Mouse (Mus musculus) midbrain, embryonic 12.5 days (tissue): ENCODE results near the gene Atp5mpl. TPM values are rescaled to one million over a fixed set of nuclear protein-coding genes. Genes with fewer than 3 reads are reported as not detected.

Experiments
- ATAC-seq: fragments of 200-750 bp; cut with Nextera tagmentation; 2 replicates; pipeline ENCODE4 v1.8.0; 2017; ENCODE audit warnings: low read depth, moderate TSS enrichment, moderate library complexity; ENCODE audit not compliant: low FRiP score
- H3K27ac ChIP-seq: fragments of 300-500 bp; sonication (generic); replicated peaks from 2 replicates; pipeline ENCODE4 v1.5.1; 2016; ENCODE audit warnings: mild to moderate bottlenecking
- H3K27me3 ChIP-seq: fragments of 300-500 bp; sonication (generic); 2 replicates; pipeline ENCODE4 v1.6.1; 2016; ENCODE audit warnings: mild to moderate bottlenecking
- H3K36me3 ChIP-seq: fragments of 300-500 bp; sonication (generic); 2 replicates; pipeline ENCODE4 v1.6.1; 2016
- H3K4me1 ChIP-seq: fragments of 300-500 bp; sonication (generic); 2 replicates; pipeline ENCODE4 v1.6.1; 2016
- H3K4me2 ChIP-seq: fragments of 300-500 bp; sonication (generic); replicated peaks from 2 replicates; pipeline ENCODE4 v1.6.1; 2016; ENCODE audit warnings: mild to moderate bottlenecking, moderate library complexity
- H3K4me3 ChIP-seq: fragments of 300-500 bp; sonication (generic); 2 replicates; pipeline ENCODE4 v1.5.1; 2016; ENCODE audit warnings: mild to moderate bottlenecking
- H3K9ac ChIP-seq: fragments of 300-500 bp; sonication (generic); replicated peaks from 2 replicates; pipeline ENCODE4 v1.6.1; 2016; ENCODE audit warnings: mild to moderate bottlenecking, moderate library complexity
- H3K9me3 ChIP-seq: fragments of 300-500 bp; sonication (generic); 2 replicates; pipeline ENCODE4 v1.6.1; 2016; ENCODE audit warnings: mild to moderate bottlenecking
- WGBS: fragments of 180-500 bp; shearing (Covaris S2); methylation state at CpG from one replicate; pipeline ENCODE4 v1.1.7; 2016; 5-methylcytosine and 5-hydroxymethylcytosine counted together
- polyA plus RNA-seq: library from polyadenylated mRNA; unstranded; fragments of >200 nt; fragmentation: Nextera tagmentation; extraction: Ambion mirVana; gene quantifications from 2 replicates; pipeline ENCODE4 v1.2.1, GENCODE M21; 2016

Atp5mpl gene
- 589 and 602 TPM in 2 replicates for polyA plus RNA-seq

- no peaks in the 10 kb centered on the region for H3K9me3 ChIP-seq
- peak within 1 kb of the TSS; percentile 54; the same call in 1 of the 2 replicates for H3K27ac ChIP-seq
- peak; percentile 91 for ATAC-seq
- H3K27me3 ChIP-seq = no peaks in the 10 kb centered on the region
- H3K4me1 ChIP-seq = peaks cover 18% of the 10 kb centered on the region
- peak within 1 kb of the TSS; percentile 95 for H3K4me3 ChIP-seq
- peak within 1 kb of the TSS; percentile 92 for H3K4me2 ChIP-seq
- H3K36me3 ChIP-seq = peaks cover 14% of the 10 kb centered on the region
- WGBS = under 1% methylated on average over 37 of the region's 37 CpGs
- peak within 1 kb of the TSS; percentile 95 for H3K9ac ChIP-seq
Measured at GRCm38 (mm10) chr12:111966683-111967173, at the start of gene Atp5mpl. Atp5mpl (minus strand) TSS chr12:111966977.

- Histone ChIP-seq H3K27ac (no peak overlapping the region), H3K4me2 (no peak overlapping the region), H3K27me3 (no peaks in the 10 kb centered on the region), H3K4me3 (no peak overlapping the region), H3K9me3 (0 out of 2 replicates have a peak, but pooled peaks cover 7% of the 10 kb centered on the region), H3K4me1 (peaks cover 10% of the 10 kb centered on the region), H3K36me3 (no peaks in the 10 kb centered on the region), H3K9ac (no peak overlapping the region)
- no peak for ATAC-seq
- 78% methylated on average over 4 of the region's 4 CpGs for WGBS
Measured at GRCm38 (mm10) chr12:112016346-112016745, 49.6 kb upstream of the Atp5mpl start.

GRCm38 (mm10) chr12:112013271-112013801 lies 46.6 kb upstream of the Atp5mpl start:
- Histone ChIP-seq H3K27me3 (no peaks in the 10 kb centered on the region), H3K27ac (peak overlapping the region; percentile 59), H3K4me3 (peak overlapping the region; percentile 24), H3K4me1 (peaks cover 10% of the 10 kb centered on the region), H3K36me3 (no peaks in the 10 kb centered on the region), H3K9me3 (0 out of 2 replicates have a peak, but pooled peaks cover 3% of the 10 kb centered on the region), H3K4me2 (peak overlapping the region; percentile 46), H3K9ac (0 out of 2 replicates have a peak overlapping the region, but pooled peaks have one; percentile 2)
- 13% methylated on average over 14 of the region's 14 CpGs for WGBS
- ATAC-seq = peak; percentile 78; the same call in 1 of the 2 replicates

- peak overlapping the region; percentile 59 for H3K27ac ChIP-seq
- H3K4me1 ChIP-seq = peaks cover 10% of the 10 kb centered on the region
- peak; percentile 93 for ATAC-seq
- 22% methylated on average over 12 of the region's 12 CpGs for WGBS
- H3K36me3 ChIP-seq = no peaks in the 10 kb centered on the region
- no peak overlapping the region for H3K9ac ChIP-seq
- no peaks in the 10 kb centered on the region for H3K27me3 ChIP-seq
- H3K4me2 ChIP-seq = peak overlapping the region; percentile 46
- 0 out of 2 replicates have a peak, but pooled peaks cover 3% of the 10 kb centered on the region for H3K9me3 ChIP-seq
- H3K4me3 ChIP-seq = peak overlapping the region; percentile 24
Measured at GRCm38 (mm10) chr12:112012511-112013270, 45.9 kb upstream of the Atp5mpl start.

- Histone ChIP-seq H3K36me3 (no peaks in the 10 kb centered on the region), H3K9ac (no peak overlapping the region), H3K4me1 (no peaks in the 10 kb centered on the region), H3K4me2 (no peak overlapping the region), H3K27ac (no peak overlapping the region), H3K9me3 (no peaks in the 10 kb centered on the region), H3K27me3 (no peaks in the 10 kb centered on the region), H3K4me3 (no peak overlapping the region)
- ATAC-seq = no peak
- 27% methylated on average over 8 of the region's 8 CpGs for WGBS
Measured at GRCm38 (mm10) chr12:112001223-112001622, 34.4 kb upstream of the Atp5mpl start.

GRCm38 (mm10) chr12:111999735-112000134 lies 33.0 kb upstream of the Atp5mpl start:
- no peak for ATAC-seq
- H3K36me3 ChIP-seq = no peaks in the 10 kb centered on the region
- H3K9me3 ChIP-seq = no peaks in the 10 kb centered on the region
- no peaks in the 10 kb centered on the region for H3K27me3 ChIP-seq
- no peak overlapping the region for H3K27ac ChIP-seq
- 90% methylated on average over 7 of the region's 7 CpGs for WGBS
- H3K4me2 ChIP-seq = no peak overlapping the region
- no peaks in the 10 kb centered on the region for H3K4me1 ChIP-seq
- no peak overlapping the region for H3K9ac ChIP-seq
- no peak overlapping the region for H3K4me3 ChIP-seq

GRCm38 (mm10) chr12:111995161-111995560 lies 28.4 kb upstream of the Atp5mpl start:
- no peaks in the 10 kb centered on the region for H3K9me3 ChIP-seq
- no peak overlapping the region for H3K27ac ChIP-seq
- H3K4me3 ChIP-seq = no peak overlapping the region
- no peak for ATAC-seq
- H3K4me1 ChIP-seq = no peaks in the 10 kb centered on the region
- WGBS = 90% methylated on average over 2 of the region's 2 CpGs
- no peaks in the 10 kb centered on the region for H3K36me3 ChIP-seq
- no peak overlapping the region for H3K4me2 ChIP-seq
- no peaks in the 10 kb centered on the region for H3K27me3 ChIP-seq
- H3K9ac ChIP-seq = no peak overlapping the region

- WGBS = 84% methylated on average over 5 of the region's 5 CpGs
- Histone ChIP-seq H3K9ac (no peak overlapping the region), H3K4me2 (no peak overlapping the region)
Measured at GRCm38 (mm10) chr12:111992626-111993025, 25.8 kb upstream of the Atp5mpl start.

GRCm38 (mm10) chr12:111986756-111987155 lies 20.0 kb upstream of the Atp5mpl start:
- Histone ChIP-seq H3K4me1 (no peaks in the 10 kb centered on the region), H3K36me3 (no peaks in the 10 kb centered on the region), H3K9ac (no peak overlapping the region), H3K4me3 (no peak overlapping the region), H3K4me2 (no peak overlapping the region), H3K27me3 (peaks cover 4% of the 10 kb centered on the region; the same call in 1 of the 2 replicates), H3K27ac (no peak overlapping the region), H3K9me3 (no peaks in the 10 kb centered on the region)
- no peak for ATAC-seq
- 51% methylated on average over 9 of the region's 9 CpGs for WGBS

More at GRCm38 (mm10) chr12:111992626-111993025, 25.8 kb upstream of the Atp5mpl start:
- H3K4me1 ChIP-seq = no peaks in the 10 kb centered on the region
- no peaks in the 10 kb centered on the region for H3K9me3 ChIP-seq
- H3K36me3 ChIP-seq = no peaks in the 10 kb centered on the region
- no peak overlapping the region for H3K4me3 ChIP-seq
- no peak overlapping the region for H3K27ac ChIP-seq
- peaks cover 4% of the 10 kb centered on the region; the same call in 1 of the 2 replicates for H3K27me3 ChIP-seq
- ATAC-seq = no peak

GRCm38 (mm10) chr12:111983165-111983564 lies 16.4 kb upstream of the Atp5mpl start:
- H3K36me3 ChIP-seq = no peaks in the 10 kb centered on the region
- no peaks in the 10 kb centered on the region for H3K9me3 ChIP-seq
- no peak overlapping the region for H3K4me2 ChIP-seq
- H3K4me3 ChIP-seq = no peak overlapping the region
- H3K27ac ChIP-seq = no peak overlapping the region
- no peak overlapping the region for H3K9ac ChIP-seq
- H3K4me1 ChIP-seq = no peaks in the 10 kb centered on the region
- 79% methylated on average over 2 of the region's 2 CpGs for WGBS
- ATAC-seq = no peak
- peaks cover 6% of the 10 kb centered on the region; the same call in 1 of the 2 replicates for H3K27me3 ChIP-seq

GRCm38 (mm10) chr12:111981831-111982230 lies 15.1 kb upstream of the Atp5mpl start:
- 77% methylated on average over 8 of the region's 8 CpGs for WGBS
- H3K27me3 ChIP-seq = 0 out of 2 replicates have a peak, but pooled peaks cover 4% of the 10 kb centered on the region
- no peak overlapping the region for H3K9ac ChIP-seq
- H3K27ac ChIP-seq = no peak overlapping the region
- ATAC-seq = no peak
- H3K9me3 ChIP-seq = no peaks in the 10 kb centered on the region
- H3K4me1 ChIP-seq = no peaks in the 10 kb centered on the region
- H3K4me3 ChIP-seq = no peak overlapping the region
- no peak overlapping the region for H3K4me2 ChIP-seq
- no peaks in the 10 kb centered on the region for H3K36me3 ChIP-seq

GRCm38 (mm10) chr12:111980887-111981367 lies 14.2 kb upstream of the Atp5mpl start, which contains the start of gene Rd3l:
Rd3l (minus strand) TSS chr12:111981317.
- ATAC-seq = no peak
- no peak within 1 kb of the TSS for H3K27ac ChIP-seq
- no peaks in the 10 kb centered on the region for H3K4me1 ChIP-seq
- H3K9ac ChIP-seq = no peak within 1 kb of the TSS
- no peaks in the 10 kb centered on the region for H3K9me3 ChIP-seq
- H3K27me3 ChIP-seq = 0 out of 2 replicates have a peak, but pooled peaks cover 4% of the 10 kb centered on the region
- no peak within 1 kb of the TSS for H3K4me2 ChIP-seq
- WGBS = 74% methylated on average over 6 of the region's 6 CpGs
- H3K4me3 ChIP-seq = no peak within 1 kb of the TSS
- H3K36me3 ChIP-seq = no peaks in the 10 kb centered on the region
